In the genomic region with DNA sequence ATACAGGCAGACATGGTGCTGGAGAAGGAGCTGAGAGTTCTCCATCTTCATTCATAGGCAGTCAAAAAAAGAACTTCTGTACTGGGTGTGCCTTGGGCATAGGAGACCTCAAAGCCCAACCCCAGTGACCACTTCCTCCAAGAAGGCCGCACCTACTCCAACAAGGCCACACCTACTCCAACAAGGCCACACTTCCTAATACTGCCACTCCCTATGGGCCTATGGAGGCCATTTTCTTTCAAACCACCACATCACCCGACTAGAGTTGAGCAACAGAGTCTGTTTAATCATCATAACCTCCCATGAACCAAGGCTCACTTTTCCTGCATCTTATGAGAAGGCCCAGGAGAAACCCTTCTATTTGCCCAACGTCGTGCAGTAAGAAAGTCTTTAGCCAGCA, we compare ENCODE assay signal across 33 mouse cellular contexts. TPM values are rescaled to one million over a fixed set of nuclear protein-coding genes. Genes with fewer than 3 reads are reported as not detected.
DNase-seq lines count a peak whose midpoint lies in the region; ATAC-seq and TF ChIP-seq lines count a peak whose summit lies in the region.
"Had no signal": no experiment of that assay in that cellular context is flagged by ENCODE, and none has a peak within 500 bp of the region (broad histone marks: within the 10 kb centered on the region; RNA-seq: fewer than 3 reads in every experiment).

No protein-coding gene starts in this region.

- H3K36me3 ChIP-seq in ES-Bruce4 (ENCODE audit: control insufficient read depth, insufficient read depth, low read length, poor library complexity, severe bottlenecking): no peaks in the 10 kb centered on the region
- peaks cover 7% of the 10 kb centered on the region; the same call in 1 of the 2 replicates for H3K36me3 ChIP-seq in ES-E14 (ENCODE audit: control insufficient read depth, insufficient read depth, low read length, poor library complexity, severe bottlenecking)
- H3K36me3 ChIP-seq in embryonic facial prominence, embryonic 10.5 days (replicated peaks): no peaks in the 10 kb centered on the region
- no peaks in the 10 kb centered on the region for H3K36me3 ChIP-seq in heart, embryonic 12.5 days
- H3K36me3 ChIP-seq: embryonic facial prominence, embryonic 12.5 days; embryonic facial prominence, embryonic 15.5 days; heart, embryonic 15.5 days; hindbrain, embryonic 10.5 days; hindbrain, embryonic 13.5 days had no signal

- H3K27ac ChIP-seq in ES-Bruce4 (ENCODE audit: insufficient read depth, low read length): peak overlapping the region; percentile 89
- H3K27ac ChIP-seq in ES-E14 (ENCODE audit: insufficient read depth, low read depth, low read length, poor library complexity, severe bottlenecking): peak overlapping the region; percentile 81
- peak overlapping the region; percentile 31; the same call in 1 of the 2 replicates for H3K27ac ChIP-seq in embryonic facial prominence, embryonic 10.5 days (replicated peaks)
- H3K27ac ChIP-seq in heart, embryonic 12.5 days (ENCODE audit: poor library complexity, severe bottlenecking): no peak overlapping the region
- H3K27ac ChIP-seq: embryonic facial prominence, embryonic 12.5 days; embryonic facial prominence, embryonic 15.5 days; gastrocnemius, adult 2 months; heart, embryonic 15.5 days; hindbrain, embryonic 10.5 days; hindbrain, embryonic 13.5 days had no signal

- H3K4me1 ChIP-seq in ES-Bruce4 (ENCODE audit: control insufficient read depth, insufficient read depth, low read length) (peaks cover 5% of the 10 kb centered on the region), ES-E14 (ENCODE audit: control insufficient read depth in 2 of 2, insufficient read depth in 2 of 2, low read length in 2 of 2, poor library complexity in 1 of 2) (peaks cover 23 to 26% of the 10 kb centered on the region in 2 experiments)
- H3K4me1 ChIP-seq in embryonic facial prominence, embryonic 10.5 days: peaks cover 36% of the 10 kb centered on the region
- peaks cover 6% of the 10 kb centered on the region for H3K4me1 ChIP-seq in heart, embryonic 12.5 days (replicated peaks)
- H3K4me1 ChIP-seq: embryonic facial prominence, embryonic 15.5 days had no signal

- H3K4me2 ChIP-seq in heart, embryonic 12.5 days: no peak overlapping the region
- H3K4me2 ChIP-seq: embryonic facial prominence, embryonic 12.5 days; embryonic facial prominence, embryonic 15.5 days; heart, embryonic 11.5 days; heart, embryonic 15.5 days; hindbrain, embryonic 13.5 days had no signal

- H3K4me3 ChIP-seq in ES-Bruce4 (ENCODE audit: low read depth, low read length): no peak overlapping the region
- H3K4me3 ChIP-seq in ES-E14 (ENCODE audit: insufficient read depth in 1 of 2, low read depth in 1 of 2, low read length in 2 of 2, poor library complexity in 1 of 2, severe bottlenecking in 1 of 2): no peak overlapping the region
- no peak overlapping the region for H3K4me3 ChIP-seq in embryonic facial prominence, embryonic 10.5 days
- H3K4me3 ChIP-seq in heart, embryonic 12.5 days: no peak overlapping the region
- H3K4me3 ChIP-seq: embryonic facial prominence, embryonic 12.5 days; embryonic facial prominence, embryonic 15.5 days; gastrocnemius, adult 2 months; heart, embryonic 15.5 days; hindbrain, embryonic 10.5 days; hindbrain, embryonic 13.5 days had no signal

- H3K9ac ChIP-seq in ES-Bruce4 (ENCODE audit: low read depth, poor library complexity, severe bottlenecking) (no peak overlapping the region), ES-E14 (ENCODE audit: insufficient read depth, low read depth, low read length, poor library complexity, severe bottlenecking) (no peak overlapping the region)
- H3K9ac ChIP-seq in heart, embryonic 12.5 days: no peak overlapping the region
- H3K9ac ChIP-seq: embryonic facial prominence, embryonic 12.5 days; embryonic facial prominence, embryonic 15.5 days; forebrain, postnatal 0 days; heart, embryonic 15.5 days; hindbrain, embryonic 13.5 days had no signal

- DNase-seq in ES-E14 (ENCODE audit: low read depth, low spot score): no peak
- DNase-seq in embryonic facial prominence, embryonic 10.5 days (ENCODE audit: low spot score): no peak
- no peak for DNase-seq in ovary, postnatal 10 days (ENCODE audit: low spot score)
- no peak for DNase-seq in kidney, adult 9 months
- DNase-seq: adrenal gland, adult 2 months; adrenal gland, postnatal 14 days; cerebellum, adult 11-12 months; cerebellum, adult 8-10 months; cerebellum, postnatal 10 days; cerebellum, postnatal 36 days; gastrocnemius, adult 2 months; gastrocnemius, postnatal 14 days; heart, postnatal 10 days; heart, postnatal 36 days; kidney, adult 18-20 months had no signal

- 90% methylated on average over 4 of the region's 4 CpGs for WGBS in embryonic facial prominence, embryonic 10.5 days
- 82% methylated on average over 4 of the region's 4 CpGs for WGBS in heart, embryonic 12.5 days

- H3K27me3 ChIP-seq in ES-Bruce4 (ENCODE audit: control insufficient read depth, insufficient read depth, low read length, poor library complexity, severe bottlenecking): no peaks in the 10 kb centered on the region
- H3K27me3 ChIP-seq in embryonic facial prominence, embryonic 10.5 days (replicated peaks; ENCODE audit: low read depth, poor library complexity, severe bottlenecking): peaks cover 28% of the 10 kb centered on the region
- no peaks in the 10 kb centered on the region for H3K27me3 ChIP-seq in heart, embryonic 12.5 days (replicated peaks)
- H3K27me3 ChIP-seq: embryonic facial prominence, embryonic 12.5 days; embryonic facial prominence, embryonic 15.5 days; heart, embryonic 15.5 days had no signal

- no peak for TF ChIP-seq EP300 in ES-Bruce4 (IDR thresholded peaks at IDR 0.05; ENCODE audit: insufficient read depth, low read depth, low read length)

- no peak for TF ChIP-seq CTCF in ES-Bruce4 (IDR thresholded peaks at IDR 0.05; ENCODE audit: low read depth, low read length)

- in situ Hi-C loops in ES-E14 (cut with MboI; ENCODE audit: low sequenced_read_pairs in 2 of 2, unreplicated experiment in 2 of 2): no loop called here

- no peak for TF ChIP-seq POLR2A in ES-Bruce4 (IDR thresholded peaks at IDR 0.05; ENCODE audit: insufficient read depth, low read length)

- H3K9me3 ChIP-seq in ES-Bruce4 (replicated peaks; ENCODE audit: control insufficient read depth, insufficient read depth, low read length, poor library complexity, severe bottlenecking) (peaks cover 6% of the 10 kb centered on the region), ES-E14 (ENCODE audit: control insufficient read depth, insufficient read depth, low read depth, low read length) (peaks cover 8% of the 10 kb centered on the region; the same call in 1 of the 2 replicates)
- no peaks in the 10 kb centered on the region for H3K9me3 ChIP-seq in embryonic facial prominence, embryonic 10.5 days
- H3K9me3 ChIP-seq in heart, embryonic 12.5 days (replicated peaks): peaks cover 2% of the 10 kb centered on the region; the same call in 1 of the 2 replicates
- H3K9me3 ChIP-seq: embryonic facial prominence, embryonic 12.5 days; embryonic facial prominence, embryonic 15.5 days; heart, embryonic 15.5 days; hindbrain, embryonic 10.5 days; hindbrain, embryonic 13.5 days had no signal

- no peak for ATAC-seq in heart, embryonic 12.5 days (ENCODE audit: insufficient number of reproducible peaks, low FRiP score)
- ATAC-seq: forebrain, embryonic 14.5 days; hindbrain, embryonic 16.5 days; inflammation-experienced regulatory T-cells, adult 6 months had no signal

TF ChIP-seq in ES-E14, 5 proteins besides CTCF, POLR2A, EP300 and RAD21:
- TF ChIP-seq CHD2 (IDR thresholded peaks at IDR 0.05; ENCODE audit: low read depth, low read length) (no peak), ZNF384 (IDR thresholded peaks at IDR 0.05; ENCODE audit: low read depth, low read length) (no peak), HCFC1 (IDR thresholded peaks at IDR 0.05; ENCODE audit: borderline replicate concordance, insufficient read depth, low read length) (no peak), ZC3H11A (IDR thresholded peaks at IDR 0.05; ENCODE audit: borderline replicate concordance, low read depth, low read length) (no peak), MAFK (IDR thresholded peaks at IDR 0.05; ENCODE audit: insufficient read depth, low read depth, low read length) (no peak)

RNA-seq across cellular contexts. Expression of gene I0C0044D17Rik, which starts 21.6 kb away (rescaled TPM):
- polyA plus RNA-seq in ES-Bruce4 (2011; ENCODE audit: insufficient read depth, insufficient read length, low read depth, missing spikeins): not detected in 2 replicates
- 0.13 TPM in 1 of 2 replicates, not detected in the other for total RNA-seq in ES-E14 (2012; rRNA removed)
- not detected in 2 replicates for polyA plus RNA-seq in embryonic facial prominence, embryonic 10.5 days (2016; fragmentation: Nextera tagmentation; extraction: Ambion mirVana)
- not detected in 2 replicates for polyA plus RNA-seq in heart, embryonic 12.5 days (2016; fragmentation: Nextera tagmentation; extraction: Ambion mirVana)
- total RNA-seq: adrenal gland, adult 2 months; adrenal gland, postnatal 14 days; forebrain, postnatal 0 days; gastrocnemius, adult 2 months; gastrocnemius, postnatal 14 days; gastrocnemius, postnatal 4 days; heart, adult 8-10 months; heart, postnatal 10 days; heart, postnatal 36 days had no signal
- polyA plus RNA-seq: adrenal gland, adult 2 months; brain, embryonic 14.5 days; cortical plate, adult 2 months; embryonic facial prominence, embryonic 12.5 days; embryonic facial prominence, embryonic 15.5 days; forebrain, embryonic 11.5 days; forebrain, embryonic 14.5 days; forebrain, postnatal 0 days; frontal cortex, adult 2 months; heart, embryonic 11.5 days; heart, embryonic 15.5 days; hindbrain, embryonic 10.5 days; hindbrain, embryonic 13.5 days; hindbrain, embryonic 16.5 days; inflammation-experienced regulatory T-cells, adult 6 months had no signal

RNA-seq across cellular contexts. Expression of gene Kank4, which starts 27.9 kb away (rescaled TPM):
- 2.1 and 2.4 TPM in 2 replicates for polyA plus RNA-seq in ES-Bruce4 (2011; ENCODE audit: insufficient read depth, insufficient read length, low read depth, missing spikeins)
- total RNA-seq in ES-E14 (2012; rRNA removed): 4.0 and 5.4 TPM in 2 replicates
- 2.1 and 2.5 TPM in 2 replicates for polyA plus RNA-seq in embryonic facial prominence, embryonic 10.5 days (2016; fragmentation: Nextera tagmentation; extraction: Ambion mirVana)
- 0.42 and 0.49 TPM in 2 replicates for polyA plus RNA-seq in heart, embryonic 12.5 days (2016; fragmentation: Nextera tagmentation; extraction: Ambion mirVana)
- polyA plus RNA-seq: inflammation-experienced regulatory T-cells, adult 6 months had no signal
